Mouse (Mus musculus) liver, embryonic 15.5 days (tissue): ENCODE data around the gene Tmem184a. TPM values are rescaled to one million over a fixed set of nuclear protein-coding genes. Genes with fewer than 3 reads are reported as not detected.
A peak's percentile ranks its signal among the peaks of the same experiment; 100 is the strongest.

Source experiments
- ATAC-seq: fragments of 200-750 bp; cut with Nextera tagmentation; 2 replicates; pipeline ENCODE4 v1.8.0; 2017; ENCODE audit warnings: moderate number of reproducible peaks, mild to moderate bottlenecking, moderate library complexity; ENCODE audit not compliant: insufficient read depth
- H3K27ac ChIP-seq: fragments of 300-500 bp; sonication (generic); replicated peaks from 2 replicates; pipeline ENCODE4 v1.5.1; 2015; ENCODE audit warnings: mild to moderate bottlenecking, inconsistent platforms
- H3K27me3 ChIP-seq: fragments of 300-500 bp; sonication (generic); 2 replicates; pipeline ENCODE4 v1.6.1; 2015; ENCODE audit warnings: mild to moderate bottlenecking, inconsistent platforms
- H3K36me3 ChIP-seq: fragments of 300-500 bp; sonication (generic); replicated peaks from 2 replicates; pipeline ENCODE4 v1.6.1; 2015; ENCODE audit warnings: moderate library complexity, mild to moderate bottlenecking, inconsistent platforms
- H3K4me1 ChIP-seq: fragments of 300-500 bp; sonication (generic); replicated peaks from 2 replicates; pipeline ENCODE4 v1.6.1; 2015; ENCODE audit warnings: inconsistent platforms
- H3K4me2 ChIP-seq: fragments of 300-500 bp; sonication (generic); 2 replicates; pipeline ENCODE4 v1.6.1; 2015; ENCODE audit warnings: moderate library complexity, mild to moderate bottlenecking, inconsistent platforms
- H3K4me3 ChIP-seq: fragments of 300-500 bp; sonication (generic); replicated peaks from 2 replicates; pipeline ENCODE4 v1.5.1; 2015; ENCODE audit warnings: mild to moderate bottlenecking, inconsistent platforms
- H3K9ac ChIP-seq: fragments of 300-500 bp; sonication (generic); 2 replicates; pipeline ENCODE4 v1.6.1; 2015; ENCODE audit warnings: moderate library complexity, mild to moderate bottlenecking, inconsistent platforms
- H3K9me3 ChIP-seq: fragments of 300-500 bp; sonication (generic); replicated peaks from 2 replicates; pipeline ENCODE4 v1.6.1; 2016; ENCODE audit warnings: inconsistent platforms
- WGBS: fragments of 180-500 bp; shearing (Covaris S2); methylation state at CpG from one replicate; pipeline ENCODE4 v1.1.7; 2015; ENCODE audit warnings: mixed read lengths; ENCODE audit not compliant: insufficient replicate concordance; 5-methylcytosine and 5-hydroxymethylcytosine counted together
- polyA plus RNA-seq: library from polyadenylated mRNA; unstranded; fragments of >200 nt; fragmentation: Nextera tagmentation; extraction: Ambion mirVana; gene quantifications from 2 replicates; pipeline ENCODE4 v1.2.1, GENCODE M21; 2015

Tmem184a gene
- 0.68 and 1.2 TPM in 2 replicates for polyA plus RNA-seq

DNA sequence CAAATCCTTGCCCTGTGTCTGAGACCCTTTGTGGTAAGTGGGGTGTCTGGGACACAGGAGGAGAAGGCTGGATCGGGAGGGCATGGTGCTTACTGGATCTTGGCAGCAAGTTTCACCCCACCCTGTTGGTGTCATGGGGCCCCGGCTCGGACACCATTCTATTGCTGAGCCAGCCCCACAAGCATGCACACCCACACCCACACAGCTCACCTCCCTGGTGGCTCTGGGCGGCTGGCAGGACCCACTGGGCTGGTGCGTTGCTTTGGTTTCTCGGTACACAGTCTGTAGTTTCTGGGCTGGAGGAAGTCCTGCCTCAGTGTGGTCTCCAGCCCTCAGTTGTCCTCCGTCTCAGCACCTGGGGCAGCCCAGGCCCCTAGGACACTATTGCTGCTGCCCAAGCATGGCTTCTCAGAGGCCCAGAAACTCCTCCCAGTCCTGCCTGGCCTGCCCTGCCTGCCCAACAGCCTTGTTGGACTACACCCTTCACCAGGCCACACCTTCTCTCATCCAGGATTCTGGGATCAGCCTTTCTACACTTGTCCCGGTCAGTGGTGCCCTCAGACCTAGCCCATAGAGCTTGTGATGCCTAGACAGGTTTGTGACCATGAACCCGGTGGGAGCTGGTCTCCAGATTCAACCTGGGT, at the start of gene Tmem184a:
Gene Tmem184a (minus strand): TSS at position 380 of the 644 bp plus-strand sequence.
- ATAC-seq = no peak

DNA sequence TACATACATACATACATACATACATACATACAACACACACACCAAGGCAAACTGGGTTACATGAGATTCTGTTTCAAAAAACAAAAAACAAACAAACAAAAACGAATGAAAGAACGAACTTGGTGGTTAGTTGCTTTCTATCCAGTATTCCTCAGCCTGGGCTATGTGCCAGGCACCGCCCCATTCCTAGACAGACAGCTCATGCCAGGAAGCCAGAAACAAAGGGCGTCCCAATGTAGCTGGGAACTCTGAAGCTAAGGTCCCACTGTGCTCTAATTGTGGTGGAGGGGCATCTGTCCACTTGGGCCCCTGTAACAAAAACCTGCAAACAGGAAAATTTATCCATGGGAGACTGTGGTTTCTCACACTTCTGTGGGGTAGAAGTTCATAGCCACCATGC, 43.0 kb upstream of the Tmem184a start:
- Histone ChIP-seq H3K27ac (no peak overlapping the region), H3K27me3 (peaks cover 8% of the 10 kb centered on the region; the same call in 1 of the 2 replicates), H3K4me3 (no peak overlapping the region), H3K4me1 (no peaks in the 10 kb centered on the region), H3K4me2 (no peak overlapping the region), H3K9ac (no peak overlapping the region), H3K36me3 (no peaks in the 10 kb centered on the region), H3K9me3 (no peaks in the 10 kb centered on the region)
- no peak for ATAC-seq
- 38% methylated on average over 4 of the region's 4 CpGs for WGBS

More for the DNA sequence above, at the start of gene Tmem184a:
- Histone ChIP-seq H3K9ac (peak within 1 kb of the TSS; percentile 32; the same call in 1 of the 2 replicates), H3K4me3 (no peak within 1 kb of the TSS), H3K4me1 (peaks cover 67% of the 10 kb centered on the region), H3K9me3 (no peaks in the 10 kb centered on the region), H3K27ac (peak within 1 kb of the TSS; percentile 80; the same call in 1 of the 2 replicates), H3K36me3 (peaks cover 31% of the 10 kb centered on the region), H3K4me2 (no peak within 1 kb of the TSS), H3K27me3 (no peaks in the 10 kb centered on the region)
- WGBS = 76% methylated on average over 9 of the region's 9 CpGs

DNA sequence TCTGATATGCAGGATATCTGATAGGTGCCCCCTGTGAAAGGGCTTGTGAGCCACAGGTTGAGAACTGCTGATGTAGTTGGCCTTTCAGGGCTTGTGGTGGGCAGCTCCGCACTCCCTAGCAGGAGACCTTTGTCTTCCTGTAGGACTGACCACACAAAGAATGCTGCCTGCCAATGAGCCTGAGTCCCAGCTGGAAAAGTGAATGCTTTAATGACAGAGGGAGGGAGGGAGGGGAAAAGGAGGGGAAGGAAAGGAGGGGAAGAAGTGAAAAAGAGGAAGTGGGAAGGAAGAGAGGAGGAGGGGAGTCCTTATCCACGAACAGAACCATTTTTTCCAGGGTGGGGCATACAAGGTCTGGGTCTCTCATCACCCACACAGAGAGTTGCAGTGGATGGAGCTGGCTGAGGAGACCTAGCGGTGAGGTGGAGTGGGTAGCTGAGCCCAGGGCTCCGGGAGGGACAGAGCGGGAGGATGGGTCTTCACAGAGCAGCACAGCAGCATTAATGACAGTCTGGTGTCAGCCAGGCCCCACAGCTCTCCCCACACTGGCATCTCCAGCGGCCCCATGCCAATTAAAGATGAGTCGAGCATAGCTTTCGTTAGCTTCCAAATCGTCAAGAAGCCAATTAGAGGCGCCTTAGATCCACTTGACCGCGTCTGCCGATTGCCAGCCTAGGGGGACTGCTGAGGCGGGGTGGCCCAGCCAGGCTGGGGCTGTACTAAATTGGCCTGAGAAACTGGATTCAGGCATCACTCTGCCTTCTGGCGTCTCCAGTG, 40.8 kb upstream of the Tmem184a start:
- Histone ChIP-seq H3K9ac (no peak overlapping the region), H3K27me3 (peaks cover 5% of the 10 kb centered on the region; the same call in 1 of the 2 replicates), H3K4me1 (no peaks in the 10 kb centered on the region), H3K36me3 (no peaks in the 10 kb centered on the region), H3K27ac (no peak overlapping the region), H3K4me2 (no peak overlapping the region), H3K4me3 (no peak overlapping the region), H3K9me3 (no peaks in the 10 kb centered on the region)
- 41% methylated on average over 15 of the region's 15 CpGs for WGBS
- ATAC-seq = no peak

DNA sequence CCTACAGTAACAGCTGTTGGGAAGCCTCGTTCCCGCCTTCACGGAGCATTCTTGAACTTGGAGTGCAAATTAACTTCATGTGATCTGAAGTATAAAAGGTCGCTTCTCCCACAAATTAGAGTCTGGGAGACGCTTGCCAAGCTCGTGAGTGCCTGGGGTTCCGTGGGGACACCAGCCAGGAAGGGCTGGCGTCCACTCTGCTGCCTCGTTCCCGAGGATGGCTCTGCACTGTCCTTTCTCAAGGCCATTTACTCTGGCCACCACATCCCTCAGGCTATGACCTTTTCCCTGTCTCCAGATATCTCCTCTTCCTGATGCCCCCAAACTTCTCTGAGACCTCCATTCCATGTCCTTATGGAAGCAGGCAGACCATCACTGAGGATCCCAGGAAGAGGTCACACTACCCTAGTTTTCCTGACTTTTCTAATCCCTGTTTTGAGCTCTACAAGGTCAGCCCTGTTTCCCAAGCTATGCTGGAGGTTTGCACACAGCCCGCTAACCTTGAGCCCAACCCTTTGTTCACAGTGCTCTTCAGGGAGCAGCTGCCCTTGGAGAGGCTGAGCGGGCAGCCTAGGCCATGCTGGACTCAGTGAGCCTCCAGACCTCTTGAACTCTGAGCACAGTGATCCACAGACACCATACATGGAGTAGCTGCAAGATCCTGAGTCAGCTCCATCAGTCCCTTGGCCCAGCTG, 30.1 kb upstream of the Tmem184a start:
- H3K4me1 ChIP-seq = no peaks in the 10 kb centered on the region
- H3K4me2 ChIP-seq = no peak overlapping the region
- no peak overlapping the region for H3K4me3 ChIP-seq
- WGBS = 61% methylated on average over 12 of the region's 12 CpGs
- no peaks in the 10 kb centered on the region for H3K9me3 ChIP-seq
- no peak overlapping the region for H3K27ac ChIP-seq
- no peak overlapping the region for H3K9ac ChIP-seq
- H3K27me3 ChIP-seq = peaks cover 10% of the 10 kb centered on the region; the same call in 1 of the 2 replicates
- H3K36me3 ChIP-seq = no peaks in the 10 kb centered on the region
- ATAC-seq = no peak

DNA sequence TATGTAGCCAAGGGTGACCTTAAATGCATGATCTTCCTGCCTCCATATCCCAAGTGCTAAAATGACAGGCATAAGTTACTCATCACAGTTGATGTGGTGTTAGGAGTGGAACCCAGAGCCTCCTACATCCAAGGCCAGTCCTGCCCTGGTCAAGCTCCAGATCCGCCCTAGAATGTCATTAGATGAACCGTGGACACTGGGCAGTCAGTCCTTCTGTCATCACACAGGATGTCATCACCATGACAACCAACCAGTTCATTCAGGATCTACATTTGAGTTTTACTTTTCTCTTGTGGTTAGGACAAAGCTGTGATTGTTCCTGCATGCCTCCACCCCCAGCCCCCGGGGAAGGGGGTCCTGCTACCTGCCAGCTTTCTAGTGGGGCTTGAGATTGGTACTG, 19.4 kb upstream of the Tmem184a start:
- H3K4me3 ChIP-seq = no peak overlapping the region
- H3K27me3 ChIP-seq = peaks cover 7% of the 10 kb centered on the region
- WGBS = 31% methylated on average over 3 of the region's 3 CpGs

DNA sequence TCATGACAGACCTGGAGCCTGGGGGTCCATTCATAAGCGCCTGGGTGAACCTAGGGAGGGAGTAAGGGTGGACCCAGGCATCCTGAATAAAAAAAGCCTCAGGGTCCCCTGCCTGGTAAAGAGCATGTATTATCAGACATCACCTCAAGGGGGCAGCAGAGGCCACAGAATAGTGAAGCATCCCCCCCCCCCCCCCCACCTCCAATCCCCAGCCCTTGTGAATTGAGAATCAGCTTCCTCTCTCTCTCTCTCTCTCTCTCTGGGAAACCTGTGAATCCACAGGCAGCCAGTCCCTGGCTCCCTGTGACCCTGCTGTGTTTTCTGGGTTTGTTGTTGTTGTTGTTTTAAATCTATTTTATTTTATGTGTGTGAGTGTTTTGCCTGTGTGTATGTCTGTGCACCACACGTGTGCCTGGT, 18.8 kb upstream of the Tmem184a start:
- H3K27me3 ChIP-seq = peaks cover 7% of the 10 kb centered on the region
- H3K4me1 ChIP-seq = 0 out of 2 replicates have a peak, but pooled peaks cover 3% of the 10 kb centered on the region
- no peak overlapping the region for H3K27ac ChIP-seq
- H3K4me2 ChIP-seq = no peak overlapping the region
- H3K4me3 ChIP-seq = no peak overlapping the region
- H3K36me3 ChIP-seq = no peaks in the 10 kb centered on the region
- WGBS = 15% methylated on average over 2 of the region's 2 CpGs
- H3K9ac ChIP-seq = no peak overlapping the region
- no peak for ATAC-seq
- no peaks in the 10 kb centered on the region for H3K9me3 ChIP-seq

More for the DNA sequence above, 19.4 kb upstream of the Tmem184a start:
- 0 out of 2 replicates have a peak, but pooled peaks cover 3% of the 10 kb centered on the region for H3K4me1 ChIP-seq
- H3K9me3 ChIP-seq = no peaks in the 10 kb centered on the region
- H3K36me3 ChIP-seq = no peaks in the 10 kb centered on the region
- H3K9ac ChIP-seq = no peak overlapping the region
- no peak overlapping the region for H3K27ac ChIP-seq
- H3K4me2 ChIP-seq = no peak overlapping the region
- no peak for ATAC-seq

DNA sequence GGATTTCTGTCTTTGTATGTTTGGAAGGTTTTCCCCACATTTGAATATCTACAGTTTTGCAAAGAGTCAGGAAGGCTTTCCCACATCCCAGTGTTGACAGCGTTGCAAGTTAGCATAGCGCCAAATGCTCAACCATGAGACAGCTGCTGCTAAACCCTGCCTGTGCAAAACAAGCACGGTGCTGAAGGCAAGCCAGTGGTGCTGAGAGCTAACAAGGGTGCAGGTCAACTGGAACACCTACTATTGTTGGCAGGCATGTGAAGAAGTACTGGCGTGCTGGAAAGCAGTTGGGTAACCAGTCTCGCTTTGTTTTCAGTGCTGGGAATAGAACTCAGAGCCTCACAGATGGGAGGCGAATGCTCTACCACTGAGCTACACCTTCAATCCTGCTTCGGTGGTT, 16.0 kb upstream of the Tmem184a start:
- ATAC-seq = no peak
- WGBS = 69% methylated on average over 7 of the region's 7 CpGs
- no peak overlapping the region for H3K9ac ChIP-seq

DNA sequence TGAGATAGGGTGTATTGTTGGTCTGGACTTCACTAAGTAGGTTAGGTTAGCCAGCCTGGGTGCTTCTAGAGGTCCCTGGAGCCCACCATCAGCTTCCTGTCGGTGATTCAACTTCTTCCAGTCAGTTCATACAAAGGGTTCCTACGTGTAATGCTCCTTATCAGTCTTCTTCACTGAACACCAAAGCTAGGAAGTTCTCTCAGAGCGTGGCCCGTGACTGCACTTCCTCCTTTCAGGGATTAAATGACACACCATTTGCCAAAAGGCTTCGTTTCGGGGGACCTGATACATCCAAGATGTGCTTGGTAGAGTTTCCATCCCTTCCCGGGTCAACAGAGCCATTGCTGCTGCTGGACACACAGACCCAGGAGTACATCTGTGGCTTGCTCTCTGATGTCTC, 12.4 kb upstream of the Tmem184a start:
- Histone ChIP-seq H3K27ac (no peak overlapping the region), H3K9ac (no peak overlapping the region), H3K36me3 (no peaks in the 10 kb centered on the region), H3K4me2 (no peak overlapping the region), H3K4me3 (no peak overlapping the region), H3K4me1 (peaks cover 6% of the 10 kb centered on the region; the same call in 1 of the 2 replicates), H3K27me3 (peaks cover 6% of the 10 kb centered on the region), H3K9me3 (no peaks in the 10 kb centered on the region)
- WGBS = 22% methylated on average over 7 of the region's 7 CpGs
- ATAC-seq = no peak

More for the DNA sequence above, 16.0 kb upstream of the Tmem184a start:
- H3K4me1 ChIP-seq = 0 out of 2 replicates have a peak, but pooled peaks cover 3% of the 10 kb centered on the region
- peaks cover 13% of the 10 kb centered on the region for H3K27me3 ChIP-seq
- no peak overlapping the region for H3K4me2 ChIP-seq
- no peaks in the 10 kb centered on the region for H3K36me3 ChIP-seq
- no peak overlapping the region for H3K27ac ChIP-seq
- no peak overlapping the region for H3K4me3 ChIP-seq
- H3K9me3 ChIP-seq = no peaks in the 10 kb centered on the region

DNA sequence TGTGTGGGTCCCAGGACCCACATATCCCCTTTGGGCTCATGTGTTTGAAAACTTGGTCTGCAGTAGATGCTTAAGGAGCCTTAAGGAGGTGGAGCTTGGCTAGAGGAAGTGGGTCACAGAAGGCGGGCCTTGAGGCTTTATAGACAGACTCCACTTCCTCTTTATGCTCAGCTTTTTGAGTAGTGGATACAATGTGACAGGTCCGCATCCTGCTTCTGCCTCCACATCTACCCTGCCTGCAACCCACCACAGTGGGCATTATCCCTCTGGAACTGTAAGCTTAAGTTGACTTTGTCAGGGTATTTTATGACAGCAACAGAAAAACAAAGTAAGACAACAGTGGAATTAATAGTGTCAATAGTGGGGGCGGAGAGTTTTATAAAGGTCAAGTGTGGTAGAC, 11.0 kb upstream of the Tmem184a start:
- ATAC-seq = no peak
- no peak overlapping the region for H3K4me3 ChIP-seq
- peaks cover 9% of the 10 kb centered on the region for H3K4me1 ChIP-seq
- H3K27me3 ChIP-seq = peaks cover 6% of the 10 kb centered on the region
- no peak overlapping the region for H3K4me2 ChIP-seq
- no peak overlapping the region for H3K9ac ChIP-seq
- H3K9me3 ChIP-seq = no peaks in the 10 kb centered on the region
- no peaks in the 10 kb centered on the region for H3K36me3 ChIP-seq
- no peak overlapping the region for H3K27ac ChIP-seq
- WGBS = 45% methylated on average over 3 of the region's 3 CpGs

DNA sequence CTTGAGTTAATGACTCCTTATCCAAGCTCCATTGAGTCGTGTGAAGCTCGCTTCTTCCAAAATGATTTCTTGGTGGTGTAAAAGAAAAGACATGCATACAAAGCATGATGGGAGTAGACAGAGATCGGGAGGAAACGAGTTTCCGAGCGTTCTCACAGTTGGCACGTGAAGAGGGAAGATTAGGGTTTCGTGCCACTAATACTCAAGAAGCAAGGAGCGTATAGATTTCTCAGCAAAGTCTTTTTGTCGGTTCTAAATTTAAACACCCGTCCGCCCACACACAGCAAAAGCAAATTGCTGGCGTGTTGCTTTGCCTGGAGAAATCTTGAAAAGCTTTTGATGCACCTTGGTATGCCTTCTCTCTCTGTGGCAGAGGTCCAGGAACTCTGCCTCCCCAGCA, 9.7 kb upstream of the Tmem184a start:
- peaks cover 16% of the 10 kb centered on the region for H3K4me1 ChIP-seq
- peaks cover 4% of the 10 kb centered on the region; the same call in 1 of the 2 replicates for H3K36me3 ChIP-seq
- no peak overlapping the region for H3K4me2 ChIP-seq
- ATAC-seq = no peak
- peaks cover 6% of the 10 kb centered on the region for H3K27me3 ChIP-seq
- H3K27ac ChIP-seq = no peak overlapping the region
- WGBS = 55% methylated on average over 13 of the region's 13 CpGs
- H3K9ac ChIP-seq = no peak overlapping the region
- no peaks in the 10 kb centered on the region for H3K9me3 ChIP-seq
- H3K4me3 ChIP-seq = no peak overlapping the region

DNA sequence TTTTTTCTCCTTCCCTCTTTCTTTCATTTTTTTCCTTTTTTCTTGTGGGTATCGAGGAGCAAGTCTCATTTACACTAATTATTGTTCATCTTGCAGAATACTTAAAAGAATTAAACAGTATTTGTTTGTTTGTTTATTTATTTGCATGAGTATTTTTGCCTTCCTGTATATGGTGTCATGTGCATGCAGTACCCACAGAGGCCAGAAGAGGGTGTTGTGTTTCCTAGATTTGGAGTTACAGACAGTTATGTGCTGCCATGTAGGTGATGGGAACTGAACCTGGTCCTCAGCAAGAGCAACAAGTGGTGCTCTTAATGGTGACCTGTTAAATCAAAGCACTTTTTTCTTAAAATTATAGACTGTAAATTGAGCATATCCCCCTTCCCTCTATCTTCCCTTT, 7.9 kb upstream of the Tmem184a start:
- 74% methylated on average over 1 of the region's 1 CpGs for WGBS
- no peak overlapping the region for H3K4me2 ChIP-seq
- H3K27me3 ChIP-seq = peaks cover 3% of the 10 kb centered on the region
- H3K9me3 ChIP-seq = no peaks in the 10 kb centered on the region
- no peak overlapping the region for H3K27ac ChIP-seq
- no peak for ATAC-seq
- H3K4me3 ChIP-seq = no peak overlapping the region
- no peak overlapping the region for H3K9ac ChIP-seq
- peaks cover 21% of the 10 kb centered on the region for H3K36me3 ChIP-seq
- H3K4me1 ChIP-seq = peaks cover 24% of the 10 kb centered on the region
